Mouse (Mus musculus) T-helper 2 cell (primary cell): ENCODE data around the gene Slc26a10.

Experiments
- in situ Hi-C: fragments of 300-600 bp; cut with MboI, MseI; formaldehyde crosslinking; loops from one replicate; pipeline ENCODE4 v1.15.1; 2025; ENCODE audit warnings: high pct_unique_total_duplicates

Gene Slc26a10

DNA sequence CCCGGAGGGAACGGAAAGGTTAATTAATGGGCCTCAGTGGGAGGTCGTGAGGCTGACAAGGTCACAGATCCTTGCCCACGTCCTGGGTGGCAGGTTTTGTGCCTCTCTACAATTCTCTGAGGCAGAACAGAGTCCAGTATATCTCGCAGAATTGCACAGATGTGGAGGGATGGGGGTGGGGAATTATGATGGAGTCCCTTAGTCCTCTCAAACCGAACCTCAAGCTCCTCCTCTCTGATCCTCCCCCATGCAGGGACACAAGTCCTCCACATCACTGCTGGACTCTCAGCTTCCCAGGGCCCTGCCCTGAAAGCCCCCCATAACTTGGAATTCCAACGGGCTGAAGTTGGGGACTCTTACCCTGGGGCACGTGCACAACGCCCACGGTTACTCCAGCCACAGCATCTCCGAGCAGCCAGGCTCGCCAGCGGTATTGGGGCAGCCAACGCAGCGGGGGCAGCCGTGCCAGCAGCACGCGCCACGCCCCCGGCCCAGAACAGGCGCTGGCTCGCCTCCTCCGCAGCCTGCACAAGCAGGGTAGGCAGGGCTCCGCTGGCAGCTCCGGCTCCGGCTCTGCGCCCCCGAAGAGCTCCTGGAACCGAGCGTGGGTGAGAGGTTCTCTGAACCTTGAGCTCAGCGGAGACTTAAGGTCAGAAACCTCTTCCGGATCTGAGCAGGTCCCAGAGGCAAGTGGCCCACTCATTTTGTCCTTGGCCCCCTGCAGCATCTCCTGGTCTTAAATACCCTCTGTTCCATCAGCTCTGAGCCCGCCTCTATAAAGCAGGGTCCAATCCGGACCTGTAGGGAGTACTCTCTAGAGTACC is at the start of gene Slc26a10:
Gene Slc26a10, minus strand, starts transcription at position 775 of the 824 bp plus-strand sequence.
- in situ Hi-C loops, result loop anchor here (5.0 to 10.0 kb wide), 2 partner anchors 42 to 345 kb away; partner anchors contain the start of gene Shmt2

- in situ Hi-C loops, result no loop called here
Observed at GRCm38 (mm10) chr10:127228897-127229296, 48.5 kb upstream of the Slc26a10 start.

GRCm38 (mm10) chr10:127227163-127227562 is 46.7 kb upstream of the Slc26a10 start:
- in situ Hi-C loops, result no loop called here

GRCm38 (mm10) chr10:127226318-127226895 is 46.0 kb upstream of the Slc26a10 start:
- in situ Hi-C loops, result no loop called here

DNA sequence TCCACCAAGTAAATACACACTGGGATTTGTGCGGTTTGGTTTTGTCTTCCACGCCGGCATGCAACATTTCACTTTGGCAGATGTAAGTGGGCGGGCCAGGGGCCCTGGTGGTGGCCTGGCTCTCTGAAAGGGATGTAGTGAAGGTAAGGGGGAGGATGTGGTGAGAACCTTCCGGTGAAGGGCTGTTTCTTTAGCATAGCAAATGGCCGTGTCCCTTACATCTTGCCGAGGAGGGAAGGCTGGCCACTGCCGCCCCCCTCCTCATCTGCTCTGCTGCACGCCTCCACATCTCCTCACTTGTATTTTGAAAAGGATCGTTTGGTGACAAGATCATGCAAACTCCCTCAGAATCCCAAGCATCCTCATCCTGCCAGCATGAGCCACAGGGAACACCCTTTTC is 45.3 kb upstream of the Slc26a10 start:
- in situ Hi-C loops, result no loop called here

DNA sequence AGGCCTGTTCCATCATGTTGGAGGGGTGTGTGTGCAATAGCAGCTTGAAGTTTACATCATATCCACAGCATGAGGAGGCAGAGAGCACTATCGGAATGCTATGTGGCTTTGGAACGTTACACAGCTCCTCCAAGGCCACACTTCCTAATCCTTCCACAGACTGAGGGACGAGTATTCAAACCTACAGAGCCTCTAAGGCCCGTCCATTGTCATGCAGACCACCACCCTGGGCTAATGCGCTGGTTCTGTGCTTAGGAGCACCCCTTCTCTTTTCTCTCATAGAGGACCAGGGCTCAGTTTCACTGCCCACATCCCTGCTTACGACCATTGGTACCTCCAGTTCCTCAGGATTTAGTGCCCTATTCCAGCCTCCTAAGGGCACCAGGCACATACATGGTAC is 44.8 kb upstream of the Slc26a10 start:
- in situ Hi-C loops, result no loop called here

- in situ Hi-C loops, result no loop called here
Observed at GRCm38 (mm10) chr10:127218339-127218738, 37.9 kb upstream of the Slc26a10 start.

- in situ Hi-C loops, result no loop called here
Observed at GRCm38 (mm10) chr10:127217177-127217576, 36.7 kb upstream of the Slc26a10 start.

GRCm38 (mm10) chr10:127216456-127216855 is 36.0 kb upstream of the Slc26a10 start:
- in situ Hi-C loops, result no loop called here

- in situ Hi-C loops, result no loop called here
Observed at GRCm38 (mm10) chr10:127214422-127214803, 34.0 kb upstream of the Slc26a10 start.

DNA sequence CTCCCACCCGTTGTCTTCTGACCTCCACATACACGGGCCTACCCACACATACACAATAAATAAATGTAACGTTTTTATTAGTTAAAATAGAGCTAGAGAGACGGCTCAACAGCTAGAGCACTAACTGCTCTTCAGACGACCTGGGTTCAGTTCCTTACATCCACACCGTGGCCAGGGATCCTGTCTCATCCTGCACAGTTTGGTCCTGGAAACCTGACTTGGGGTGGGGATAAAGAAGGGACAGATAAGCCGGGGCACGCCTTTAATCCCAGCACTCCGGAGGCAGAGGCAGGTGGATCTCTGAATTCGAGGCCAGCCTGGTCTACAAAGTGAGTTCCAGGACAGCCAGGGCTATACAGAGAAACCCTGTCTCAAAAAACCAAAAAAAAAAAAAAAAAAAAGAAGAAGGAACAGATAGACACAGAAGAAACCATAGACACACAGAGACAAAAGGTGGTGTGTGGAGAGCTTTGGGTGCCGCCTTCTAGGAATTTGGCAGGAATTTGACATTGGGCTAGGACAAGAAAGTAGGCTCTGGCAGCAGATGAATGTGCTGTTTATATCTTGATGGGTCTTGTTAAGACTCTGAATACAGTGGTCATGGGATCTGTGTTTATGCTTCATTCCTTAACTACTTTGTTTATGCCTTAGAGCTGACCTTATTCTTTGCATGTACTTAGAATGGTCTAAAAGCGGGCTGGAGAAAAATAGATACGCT is 33.4 kb upstream of the Slc26a10 start:
- in situ Hi-C loops, result no loop called here

GRCm38 (mm10) chr10:127213272-127213671 is 32.8 kb upstream of the Slc26a10 start:
- in situ Hi-C loops, result no loop called here

DNA sequence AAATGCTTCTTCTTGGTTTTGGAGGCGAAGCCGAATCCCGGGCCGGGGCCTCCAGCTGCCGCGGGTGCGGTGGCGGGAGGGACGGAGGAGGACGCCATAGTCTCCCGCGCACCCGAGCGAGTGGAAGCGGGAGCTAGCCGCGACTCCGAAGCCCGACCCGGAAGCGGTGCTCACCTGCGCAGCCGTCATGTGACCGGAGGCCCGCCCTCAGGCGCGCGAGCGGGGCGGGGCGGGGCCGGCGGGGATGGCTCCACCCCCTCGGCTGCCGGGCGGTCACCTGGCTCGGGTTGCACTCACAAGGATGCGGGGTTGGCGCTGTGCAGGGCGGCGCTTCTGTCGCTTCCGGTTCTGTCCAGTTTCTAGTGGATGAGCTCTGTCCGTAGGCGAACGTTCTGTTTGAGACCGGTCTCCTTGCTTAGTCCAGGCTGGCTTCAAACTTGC is 31.0 kb upstream of the Slc26a10 start, which contains the start of gene Pip4k2c:
Gene Pip4k2c, minus strand, starts transcription at position 172 of the 441 bp plus-strand sequence.
- in situ Hi-C loops, result no loop called here

- in situ Hi-C loops, result no loop called here
Observed at GRCm38 (mm10) chr10:127210961-127211405, 30.5 kb upstream of the Slc26a10 start.

- in situ Hi-C loops, result no loop called here
Observed at GRCm38 (mm10) chr10:127209928-127210570, 29.6 kb upstream of the Slc26a10 start.

- in situ Hi-C loops, result no loop called here
Observed at GRCm38 (mm10) chr10:127208921-127209320, 28.5 kb upstream of the Slc26a10 start.

- in situ Hi-C loops, result no loop called here
Observed at GRCm38 (mm10) chr10:127205373-127205772, 24.9 kb upstream of the Slc26a10 start.

DNA sequence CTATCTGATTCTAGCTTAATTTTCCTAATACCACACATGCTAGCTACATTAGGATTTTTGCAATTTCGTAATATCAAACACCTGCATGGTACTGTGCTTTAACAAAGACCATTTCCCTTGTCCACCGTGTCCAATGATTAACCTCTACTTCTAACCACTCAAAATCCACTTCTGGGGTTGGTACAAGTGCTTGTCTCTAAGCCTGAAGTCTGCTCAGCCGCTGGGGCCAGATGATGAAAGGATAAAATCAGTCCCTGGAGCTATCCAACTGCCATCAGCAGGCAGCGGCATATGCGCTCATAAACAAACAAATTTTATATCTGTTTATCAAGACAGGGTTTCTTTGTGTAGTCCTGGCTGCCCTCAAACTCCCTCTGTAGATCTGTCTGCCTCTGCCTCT is 24.1 kb upstream of the Slc26a10 start:
- in situ Hi-C loops, result no loop called here

GRCm38 (mm10) chr10:127203106-127203505 is 22.7 kb upstream of the Slc26a10 start:
- in situ Hi-C loops, result no loop called here

DNA sequence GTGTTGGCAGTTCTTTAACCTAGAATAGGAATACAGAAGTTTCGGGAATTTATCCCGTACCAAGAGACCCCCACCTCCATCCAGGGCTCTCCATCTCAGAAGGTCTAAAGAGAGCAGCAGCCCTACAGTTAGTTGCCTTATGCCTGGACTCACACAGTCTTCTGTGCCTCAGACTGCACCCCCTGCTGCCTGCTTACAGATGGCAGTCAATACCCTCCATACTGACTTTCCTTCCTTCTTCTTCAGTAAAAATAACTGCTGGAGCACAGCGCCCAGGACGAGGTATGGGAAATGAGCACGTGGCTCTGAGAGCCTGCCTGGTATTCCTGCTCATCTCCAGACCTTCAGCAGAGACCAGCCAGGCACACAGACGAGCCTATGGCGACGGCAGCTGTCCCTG is 19.8 kb upstream of the Slc26a10 start:
- in situ Hi-C loops, result no loop called here

GRCm38 (mm10) chr10:127199474-127199873 is 19.0 kb upstream of the Slc26a10 start:
- in situ Hi-C loops, result no loop called here

- in situ Hi-C loops, result no loop called here
Observed at GRCm38 (mm10) chr10:127199068-127199467, 18.6 kb upstream of the Slc26a10 start.
